Mouse (Mus musculus): Measurements from ENCODE around the gene Trpm3. TPM values are rescaled to one million over a fixed set of nuclear protein-coding genes. Genes with fewer than 3 reads are reported as not detected.

Gene Trpm3
- polyA plus RNA-seq, 1 experiment = 0.30 TPM

DNA sequence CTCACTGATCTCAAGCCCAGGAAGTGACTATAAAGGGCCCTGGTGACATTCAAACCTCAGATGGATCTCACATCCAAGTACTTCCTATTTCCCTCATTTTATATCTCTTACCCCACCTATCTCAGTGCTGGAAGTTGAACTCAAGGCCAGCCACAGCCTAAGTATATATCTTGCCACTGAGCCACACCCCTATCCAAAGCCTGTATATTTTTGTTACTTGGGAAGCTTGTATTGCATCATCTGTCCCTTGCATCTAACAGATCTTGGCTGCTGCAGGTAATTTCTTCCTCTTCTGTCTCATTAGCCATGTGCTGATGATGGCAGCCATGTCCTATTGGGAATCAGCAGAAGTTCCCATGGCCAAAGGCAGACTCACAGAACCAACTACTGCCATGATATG, 904.9 kb downstream of the Trpm3 start:
- Histone ChIP-seq H3K4me1 (replicated peaks; ENCODE audit: control insufficient read depth, insufficient read depth, low read length) (no peaks in the 10 kb centered on the region; the same call in 1 of the 2 replicates), H3K4me3 (ENCODE audit: control insufficient read depth, insufficient read depth, low read length) (no peak overlapping the region), H3K27ac (ENCODE audit: control insufficient read depth, insufficient read depth, low read length) (no peak overlapping the region), H3K36me3 (ENCODE audit: control insufficient read depth, insufficient read depth, low read length) (no peaks in the 10 kb centered on the region), H3K27me3 (ENCODE audit: control insufficient read depth, insufficient read depth, low read length) (no peaks in the 10 kb centered on the region)
- DNase-seq = no peak
- TF ChIP-seq CTCF (IDR thresholded peaks at IDR 0.05; ENCODE audit: borderline replicate concordance, control insufficient read depth, extremely low read depth, insufficient read depth, low read length, poor library complexity) (no peak), POLR2A (IDR thresholded peaks at IDR 0.05; ENCODE audit: control insufficient read depth, extremely low read depth, insufficient read depth, low read length, poor library complexity) (no peak)
